Mouse (Mus musculus) hindbrain, postnatal 0 days (tissue): ENCODE measurements around the gene Ascl5. TPM values are rescaled to one million over a fixed set of nuclear protein-coding genes. Genes with fewer than 3 reads are reported as not detected.
A peak's percentile ranks its signal among the peaks of the same experiment; 100 is the strongest.

Experiments used
- ATAC-seq: fragments of 200-750 bp; cut with Nextera tagmentation; 2 replicates; pipeline ENCODE4 v1.8.0; 2017; ENCODE audit warnings: mild to moderate bottlenecking, moderate TSS enrichment, moderate library complexity
- DNase-seq: peaks from one replicate; pipeline ENCODE4 v3.0.0-alpha.2; 2015; ENCODE audit warnings: low spot score
- H3K27ac ChIP-seq: fragments of 300-500 bp; sonication (generic); 2 replicates; pipeline ENCODE4 v1.5.1; 2014; ENCODE audit warnings: mild to moderate bottlenecking
- H3K27me3 ChIP-seq: fragments of 300-500 bp; sonication (generic); 2 replicates; pipeline ENCODE4 v1.6.1; 2014; ENCODE audit warnings: low read length, mixed read lengths; ENCODE audit not compliant: insufficient read depth
- H3K36me3 ChIP-seq: fragments of 300-500 bp; sonication (generic); 2 replicates; pipeline ENCODE4 v1.6.1; 2014; ENCODE audit warnings: low read length, mixed read lengths; ENCODE audit not compliant: insufficient read depth
- H3K4me1 ChIP-seq: fragments of 300-500 bp; sonication (generic); 2 replicates; pipeline ENCODE4 v1.6.1; 2014; ENCODE audit warnings: antibody characterized with exemption, low read length, mixed read lengths; ENCODE audit not compliant: insufficient read depth
- H3K4me2 ChIP-seq: fragments of 300-500 bp; sonication (generic); 2 replicates; pipeline ENCODE4 v1.6.1; 2014; ENCODE audit warnings: low read depth, mild to moderate bottlenecking, low read length, moderate library complexity, mixed read lengths
- H3K4me3 ChIP-seq: fragments of 300-500 bp; sonication (generic); 2 replicates; pipeline ENCODE4 v1.5.1; 2014; ENCODE audit warnings: low read length
- H3K9ac ChIP-seq: fragments of 300-500 bp; sonication (generic); replicated peaks from 2 replicates; pipeline ENCODE4 v1.6.1; 2014; ENCODE audit warnings: mild to moderate bottlenecking, low read length, moderate library complexity, mixed read lengths
- H3K9me3 ChIP-seq: fragments of 300-500 bp; sonication (generic); 2 replicates; pipeline ENCODE4 v1.6.1; 2016; ENCODE audit warnings: low read length, mixed read lengths
- CTCF ChIP-seq: IDR thresholded peaks from 2 replicates; pipeline ENCODE4 v1.5.1; 2016; ENCODE audit warnings: antibody characterized with exemption, control low read depth, low read depth
- WGBS: fragments of 180-500 bp; shearing (Covaris S2); extraction: QIAGEN DNeasy Blood & Tissue Kit; methylation state at CpG from one replicate; pipeline ENCODE4 v1.1.7; 2014; 5-methylcytosine and 5-hydroxymethylcytosine counted together
- polyA plus RNA-seq: library from polyadenylated mRNA; unstranded; fragments of >200 nt; fragmentation: Nextera tagmentation; extraction: Ambion mirVana; gene quantifications from 2 replicates; pipeline ENCODE4 v1.2.1, GENCODE M21; 2015
- total RNA-seq: library from RNA; depleted of rRNA; stranded (reverse); fragments of >200 nt; gene quantifications from 2 replicates; pipeline ENCODE4 v1.2.3, GENCODE M21; 2014

Gene Ascl5
- total and polyA plus RNA-seq, 2 experiments from 2014 or later = 0.38 TPM; not detected in 1

- no peak overlapping the region for H3K9ac ChIP-seq
- no peak overlapping the region for H3K27ac ChIP-seq
- H3K9me3 ChIP-seq = no peaks in the 10 kb centered on the region
- no peaks in the 10 kb centered on the region for H3K36me3 ChIP-seq
- H3K27me3 ChIP-seq = 0 out of 2 replicates have a peak, but pooled peaks cover 4% of the 10 kb centered on the region
- no peak overlapping the region for H3K4me3 ChIP-seq
- no peak overlapping the region for H3K4me2 ChIP-seq
- H3K4me1 ChIP-seq = peaks cover 6% of the 10 kb centered on the region; the same call in 1 of the 2 replicates
- DNase-seq = no peak
- WGBS = 80% methylated on average over 9 of the region's 9 CpGs
- no peak for TF ChIP-seq CTCF
- no peak for ATAC-seq
These were observed 2.7 kb upstream of the Ascl5 start for GRCm38 (mm10) chr1:136047894-136048293.

DNA sequence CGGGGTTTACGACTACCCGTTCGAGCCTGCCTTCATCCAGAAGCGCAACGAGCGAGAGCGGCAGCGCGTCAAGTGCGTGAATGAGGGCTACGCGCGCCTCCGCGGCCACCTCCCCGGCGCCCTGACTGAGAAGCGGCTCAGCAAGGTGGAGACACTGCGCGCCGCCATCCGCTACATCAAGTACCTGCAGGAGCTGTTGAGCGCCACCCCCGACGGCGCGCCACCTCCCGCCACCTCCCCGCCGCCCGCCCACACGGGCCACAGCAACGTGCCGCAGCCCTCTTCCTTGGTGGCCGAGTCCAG lies 360 bp downstream of the Ascl5 start:
- Histone ChIP-seq H3K27ac (no peak overlapping the region), H3K4me3 (peak overlapping the region; percentile 35), H3K9me3 (no peaks in the 10 kb centered on the region), H3K9ac (peak overlapping the region; percentile 38; the same call in 1 of the 2 replicates), H3K27me3 (0 out of 2 replicates have a peak, but pooled peaks cover 4% of the 10 kb centered on the region), H3K4me1 (peaks cover 11% of the 10 kb centered on the region), H3K36me3 (no peaks in the 10 kb centered on the region), H3K4me2 (peak overlapping the region; percentile 53)
- no peak for TF ChIP-seq CTCF
- peak; percentile 42 for DNase-seq
- WGBS = under 1% methylated on average over 35 of the region's 36 CpGs
- peak; percentile 18; the same call in 1 of the 2 replicates for ATAC-seq

DNA sequence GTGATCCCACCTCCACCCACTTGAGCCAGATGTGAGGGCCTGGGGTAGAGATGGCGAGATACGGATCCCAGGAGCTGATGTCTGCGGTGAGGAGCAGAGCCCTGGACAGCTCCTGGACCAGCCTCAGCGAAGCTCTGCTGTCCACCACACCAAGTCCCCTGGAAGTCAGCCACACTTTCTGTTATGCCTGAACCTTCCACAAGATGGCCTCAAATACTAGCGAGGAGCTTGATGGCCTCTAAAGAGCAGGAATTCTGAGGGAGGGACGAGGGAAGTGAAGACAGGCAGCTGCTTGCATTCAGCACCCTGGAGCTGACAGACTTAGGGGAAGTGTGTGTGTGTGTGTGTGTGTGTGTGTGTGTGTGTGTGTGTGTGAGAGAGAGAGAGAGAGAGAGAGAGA lies 861 bp downstream of the Ascl5 start:
- Histone ChIP-seq H3K4me2 (peak overlapping the region; percentile 53), H3K9ac (peak overlapping the region; percentile 38; the same call in 1 of the 2 replicates), H3K4me3 (peak overlapping the region; percentile 35), H3K4me1 (peaks cover 11% of the 10 kb centered on the region), H3K27ac (no peak overlapping the region), H3K36me3 (no peaks in the 10 kb centered on the region), H3K27me3 (0 out of 2 replicates have a peak, but pooled peaks cover 4% of the 10 kb centered on the region), H3K9me3 (no peaks in the 10 kb centered on the region)
- DNase-seq (peak; percentile 95), ATAC-seq (peak; percentile 83)
- peak; percentile 93 for TF ChIP-seq CTCF
- under 1% methylated on average over 6 of the region's 6 CpGs for WGBS

DNA sequence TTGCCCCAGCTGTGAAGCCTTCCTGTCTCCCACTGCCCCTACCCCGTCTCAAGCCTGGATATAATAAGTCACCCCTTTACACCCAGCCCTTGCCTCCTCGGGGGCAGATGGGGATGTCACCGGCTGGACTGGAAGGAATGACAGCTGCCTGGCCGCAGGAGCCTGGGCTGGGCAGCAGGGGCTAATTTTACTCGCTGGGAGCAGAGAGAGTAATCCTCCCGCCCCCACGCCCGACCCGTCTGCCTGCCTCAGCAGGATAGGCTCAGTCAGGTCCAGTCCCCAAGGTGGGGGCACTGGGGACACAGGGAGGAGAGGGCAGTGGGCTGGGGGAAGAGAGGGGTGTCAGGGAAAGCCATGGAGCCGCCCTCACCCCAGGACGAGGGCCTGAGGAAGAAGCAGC lies 1.9 kb downstream of the Ascl5 start, which contains the start of gene Cacna1s:
Gene Cacna1s (plus strand): TSS at position 204 of the 400 bp plus-strand sequence.
- no peak within 1 kb of the TSS for H3K4me2 ChIP-seq
- H3K9ac ChIP-seq = no peak within 1 kb of the TSS
- no peak within 1 kb of the TSS for H3K4me3 ChIP-seq
- H3K27ac ChIP-seq = no peak within 1 kb of the TSS
- WGBS = 45% methylated on average over 11 of the region's 11 CpGs
- no peak for TF ChIP-seq CTCF
- DNase-seq (no peak), ATAC-seq (no peak)
- H3K27me3 ChIP-seq = 0 out of 2 replicates have a peak, but pooled peaks cover 4% of the 10 kb centered on the region
- H3K4me1 ChIP-seq = peaks cover 11% of the 10 kb centered on the region
- H3K36me3 ChIP-seq = no peaks in the 10 kb centered on the region
- no peaks in the 10 kb centered on the region for H3K9me3 ChIP-seq

- TF ChIP-seq CTCF = no peak
- 0 out of 2 replicates have a peak, but pooled peaks cover under 1% of the 10 kb centered on the region for H3K27me3 ChIP-seq
- peaks cover 9% of the 10 kb centered on the region for H3K4me1 ChIP-seq
- ATAC-seq = peak; percentile 21; the same call in 1 of the 2 replicates
- DNase-seq = peak; percentile 67
- no peaks in the 10 kb centered on the region for H3K36me3 ChIP-seq
- no peak overlapping the region for H3K4me2 ChIP-seq
- H3K9ac ChIP-seq = no peak overlapping the region
- peak overlapping the region; percentile 55; the same call in 1 of the 2 replicates for H3K27ac ChIP-seq
- H3K4me3 ChIP-seq = no peak overlapping the region
- 41% methylated on average over 3 of the region's 3 CpGs for whole genome bisulfite sequencing
- no peaks in the 10 kb centered on the region for H3K9me3 ChIP-seq
These were observed 5.2 kb downstream of the Ascl5 start for GRCm38 (mm10) chr1:136055771-136056170.

DNA sequence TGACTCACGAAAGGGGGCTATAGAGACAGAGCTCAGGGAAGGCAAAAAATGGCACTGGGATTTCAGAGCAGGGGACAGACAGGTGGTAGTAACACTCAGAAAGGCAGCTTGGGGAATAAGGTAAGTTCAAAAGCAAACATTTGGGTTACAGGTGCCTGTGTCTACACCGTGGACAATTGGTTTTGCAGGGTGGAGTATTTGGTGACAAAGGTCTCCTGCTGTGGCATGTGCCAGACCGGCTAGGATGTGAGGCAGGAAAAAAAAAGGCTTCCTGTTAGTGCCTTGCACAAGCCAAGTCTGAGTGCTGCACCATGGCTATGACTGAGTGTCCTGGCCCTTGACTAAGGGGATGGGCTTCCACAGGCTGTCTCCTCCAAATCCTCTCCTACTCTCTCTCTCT lies 8.0 kb downstream of the Ascl5 start:
- Histone ChIP-seq H3K9ac (no peak overlapping the region), H3K4me3 (no peak overlapping the region), H3K4me1 (peaks cover 5% of the 10 kb centered on the region; the same call in 1 of the 2 replicates), H3K36me3 (no peaks in the 10 kb centered on the region), H3K4me2 (no peak overlapping the region), H3K9me3 (no peaks in the 10 kb centered on the region), H3K27me3 (no peaks in the 10 kb centered on the region), H3K27ac (no peak overlapping the region)
- ATAC-seq (no peak), DNase-seq (no peak)
- WGBS = 48% methylated on average over 3 of the region's 3 CpGs
- TF ChIP-seq CTCF = no peak

GRCm38 (mm10) chr1:136061041-136061789 lies 10.6 kb downstream of the Ascl5 start:
- Histone ChIP-seq H3K9ac (no peak overlapping the region), H3K4me3 (no peak overlapping the region), H3K4me1 (no peaks in the 10 kb centered on the region), H3K27me3 (no peaks in the 10 kb centered on the region), H3K9me3 (no peaks in the 10 kb centered on the region), H3K36me3 (no peaks in the 10 kb centered on the region), H3K27ac (peak overlapping the region; percentile 11; the same call in 1 of the 2 replicates), H3K4me2 (no peak overlapping the region)
- ATAC-seq (peak; percentile 50), DNase-seq (peak; percentile 44)
- 35% methylated on average over 9 of the region's 9 CpGs for WGBS
- TF ChIP-seq CTCF = 0 out of 2 replicates have a peak, but pooled peaks have one; percentile 20
